Mouse (Mus musculus) forebrain, embryonic 12.5 days (tissue): ENCODE measurements at regions not wholly inside any gene's neighbourhood (a gene's known extent, or its start where the extent isn't known, plus 50 kb on each side); places are given as distances from the start of the nearest gene placed in this dataset.
"Not testable (repeated sequence)": the region's sequence is repeated elsewhere in the genome, so short reads cannot be mapped to it uniquely, and the experiment has no call there.

Source experiments
- ATAC-seq: fragments of 200-750 bp; cut with Nextera tagmentation; 2 replicates; pipeline ENCODE4 v1.8.0; 2017; ENCODE audit warnings: moderate TSS enrichment; ENCODE audit not compliant: low FRiP score
- H3K27ac ChIP-seq: fragments of 300-500 bp; sonication (generic); 2 replicates; pipeline ENCODE4 v1.5.1; 2016; ENCODE audit warnings: mild to moderate bottlenecking
- H3K27me3 ChIP-seq: fragments of 300-500 bp; sonication (generic); 2 replicates; pipeline ENCODE4 v1.6.1; 2016; ENCODE audit warnings: mild to moderate bottlenecking
- H3K36me3 ChIP-seq: fragments of 300-500 bp; sonication (generic); replicated peaks from 2 replicates; pipeline ENCODE4 v1.6.1; 2016; ENCODE audit warnings: mild to moderate bottlenecking
- H3K4me1 ChIP-seq: fragments of 300-500 bp; sonication (generic); 2 replicates; pipeline ENCODE4 v1.6.1; 2016
- H3K4me2 ChIP-seq: fragments of 300-500 bp; sonication (generic); 2 replicates; pipeline ENCODE4 v1.6.1; 2016; ENCODE audit warnings: mild to moderate bottlenecking, moderate library complexity
- H3K4me3 ChIP-seq: fragments of 300-500 bp; sonication (generic); replicated peaks from 2 replicates; pipeline ENCODE4 v1.5.1; 2016; ENCODE audit warnings: mild to moderate bottlenecking
- H3K9ac ChIP-seq: fragments of 300-500 bp; sonication (generic); 2 replicates; pipeline ENCODE4 v1.6.1; 2016; ENCODE audit warnings: mild to moderate bottlenecking
- H3K9me3 ChIP-seq: fragments of 300-500 bp; sonication (generic); 2 replicates; pipeline ENCODE4 v1.6.1; 2016
- WGBS: fragments of 180-500 bp; shearing (Covaris S2); methylation state at CpG from one replicate; pipeline ENCODE4 v1.1.7; 2016; 5-methylcytosine and 5-hydroxymethylcytosine counted together

DNA sequence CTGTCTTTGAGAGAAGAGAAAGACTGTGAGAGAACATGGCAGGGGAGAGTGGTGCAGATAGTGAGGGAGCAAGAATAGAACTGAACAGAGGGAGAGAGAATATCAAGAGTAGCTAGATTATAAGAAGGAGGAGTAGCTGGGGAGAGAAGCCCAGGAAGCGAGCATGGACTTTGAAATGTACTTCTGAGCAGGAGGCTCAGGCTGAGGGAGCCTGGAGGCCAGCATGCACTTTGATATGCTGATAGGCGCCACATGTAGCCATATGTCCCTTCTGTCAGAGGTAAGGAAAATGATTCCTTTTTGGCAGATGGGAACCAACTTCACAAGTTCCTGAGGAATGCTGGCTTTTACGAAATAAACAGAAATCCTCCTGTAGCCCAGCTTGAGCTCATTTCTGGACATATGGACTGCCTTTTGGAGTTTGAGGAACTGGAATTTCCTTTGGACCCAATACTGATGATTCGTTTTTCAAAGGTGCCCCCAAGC is 126.9 kb upstream of the Syt13 start:
- no peak for ATAC-seq
- Histone ChIP-seq H3K9me3 (no peaks in the 10 kb centered on the region), H3K9ac (no peak overlapping the region), H3K4me1 (no peaks in the 10 kb centered on the region), H3K4me2 (no peak overlapping the region), H3K27me3 (no peaks in the 10 kb centered on the region), H3K36me3 (no peaks in the 10 kb centered on the region), H3K4me3 (no peak overlapping the region), H3K27ac (no peak overlapping the region)
- WGBS: 79% methylated on average over 4 of the region's 4 CpGs

DNA sequence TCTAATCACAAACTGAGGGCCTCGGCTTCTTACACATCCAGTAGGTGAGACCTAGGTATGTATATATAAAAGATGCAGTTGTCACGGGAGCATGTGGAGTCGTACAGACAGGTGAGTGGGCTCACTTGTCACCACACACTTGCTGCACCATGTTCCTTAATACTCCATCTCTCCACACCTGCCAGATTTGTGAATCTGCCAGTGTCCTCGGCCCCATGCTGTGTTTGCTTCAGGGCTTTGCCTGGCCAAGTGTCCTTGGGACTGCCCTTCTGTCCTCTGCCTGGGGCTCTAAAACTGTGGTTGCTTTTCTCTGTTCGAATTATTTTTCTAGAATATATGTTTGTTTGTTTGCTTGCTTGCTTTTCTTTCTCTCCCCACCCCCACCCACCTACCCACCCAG is 126.0 kb upstream of the Syt13 start:
- no peak overlapping the region for H3K4me3 ChIP-seq
- H3K4me1 ChIP-seq: no peaks in the 10 kb centered on the region
- 87% methylated on average over 5 of the region's 5 CpGs for WGBS
- no peaks in the 10 kb centered on the region for H3K27me3 ChIP-seq
- no peak overlapping the region for H3K27ac ChIP-seq
- no peak overlapping the region for H3K9ac ChIP-seq
- H3K4me2 ChIP-seq: no peak overlapping the region
- H3K9me3 ChIP-seq: no peaks in the 10 kb centered on the region
- no peaks in the 10 kb centered on the region for H3K36me3 ChIP-seq
- ATAC-seq: no peak

DNA sequence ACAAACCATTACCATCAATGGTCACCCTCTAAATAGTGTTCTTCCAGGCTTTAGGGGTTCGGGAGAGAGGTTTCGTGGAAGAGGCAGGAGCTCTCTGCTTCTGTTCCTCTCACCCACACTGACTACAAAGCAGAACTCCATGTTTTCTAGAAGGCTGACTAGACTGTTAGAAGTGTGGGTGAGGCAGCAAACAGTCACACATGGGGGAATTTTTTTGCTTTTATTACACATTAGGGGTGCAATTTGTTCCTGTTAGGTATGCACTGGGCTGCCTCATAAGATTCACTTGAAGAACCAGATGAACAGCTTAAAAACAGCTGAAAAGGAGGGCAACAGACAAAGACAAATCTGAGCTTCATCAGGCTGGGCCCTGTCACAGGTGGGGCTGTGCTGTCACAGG is 124.5 kb upstream of the Syt13 start:
- H3K4me3 ChIP-seq: no peak overlapping the region
- WGBS: 94% methylated on average over 2 of the region's 2 CpGs
- no peak overlapping the region for H3K4me2 ChIP-seq
- no peaks in the 10 kb centered on the region for H3K27me3 ChIP-seq
- H3K9me3 ChIP-seq: no peaks in the 10 kb centered on the region
- H3K4me1 ChIP-seq: no peaks in the 10 kb centered on the region
- H3K36me3 ChIP-seq: no peaks in the 10 kb centered on the region
- no peak overlapping the region for H3K27ac ChIP-seq
- H3K9ac ChIP-seq: no peak overlapping the region
- no peak for ATAC-seq

DNA sequence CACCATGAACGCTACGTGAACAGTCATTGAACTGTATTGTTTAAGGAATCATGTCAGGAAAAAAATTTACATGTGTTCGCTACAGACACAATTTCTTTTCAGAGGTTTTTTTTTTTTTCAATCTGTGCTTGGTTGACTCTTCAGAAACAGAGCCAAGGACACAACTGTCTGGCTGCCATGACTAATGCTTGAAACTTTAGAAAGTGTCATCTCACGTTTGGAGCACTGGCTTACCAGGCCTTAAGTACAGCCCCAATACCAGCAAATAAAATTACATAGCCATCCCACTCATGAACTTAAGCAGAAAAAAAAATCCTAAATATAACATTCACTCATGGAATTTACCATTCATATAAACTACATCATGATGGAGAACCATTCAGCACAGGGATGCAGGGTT is 115.1 kb upstream of the Syt13 start:
- WGBS: 95% methylated on average over 4 of the region's 4 CpGs
- no peak for ATAC-seq

DNA sequence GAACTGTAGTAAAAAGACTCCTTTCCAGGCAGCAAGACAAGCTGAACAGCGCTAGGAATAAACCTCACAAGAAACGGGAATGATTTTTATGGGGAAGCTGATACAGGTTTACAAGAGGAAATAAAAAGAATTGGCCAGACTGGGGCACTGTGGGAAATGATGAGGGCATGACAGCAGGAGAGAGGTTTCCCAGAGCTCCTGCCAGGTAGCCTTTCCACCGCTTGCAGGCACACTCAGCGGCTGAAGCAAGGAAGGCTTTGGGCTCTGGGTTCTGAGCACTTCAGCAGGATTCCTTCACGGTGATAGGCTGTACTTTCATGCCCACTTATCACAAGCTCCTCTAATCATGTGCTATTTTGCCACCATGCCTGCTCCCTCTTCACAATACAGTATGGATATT is 114.2 kb upstream of the Syt13 start:
- Histone ChIP-seq H3K27ac (no peak overlapping the region), H3K4me1 (peaks cover 2% of the 10 kb centered on the region), H3K4me3 (no peak overlapping the region), H3K9me3 (no peaks in the 10 kb centered on the region), H3K36me3 (no peaks in the 10 kb centered on the region), H3K9ac (no peak overlapping the region), H3K4me2 (no peak overlapping the region), H3K27me3 (no peaks in the 10 kb centered on the region)
- 81% methylated on average over 5 of the region's 5 CpGs for WGBS
- ATAC-seq: no peak

More for the DNA sequence above, 115.1 kb upstream of the Syt13 start:
- Histone ChIP-seq H3K4me1 (no peaks in the 10 kb centered on the region), H3K36me3 (no peaks in the 10 kb centered on the region), H3K4me2 (no peak overlapping the region), H3K9ac (no peak overlapping the region), H3K9me3 (no peaks in the 10 kb centered on the region), H3K4me3 (no peak overlapping the region), H3K27me3 (no peaks in the 10 kb centered on the region), H3K27ac (no peak overlapping the region)

DNA sequence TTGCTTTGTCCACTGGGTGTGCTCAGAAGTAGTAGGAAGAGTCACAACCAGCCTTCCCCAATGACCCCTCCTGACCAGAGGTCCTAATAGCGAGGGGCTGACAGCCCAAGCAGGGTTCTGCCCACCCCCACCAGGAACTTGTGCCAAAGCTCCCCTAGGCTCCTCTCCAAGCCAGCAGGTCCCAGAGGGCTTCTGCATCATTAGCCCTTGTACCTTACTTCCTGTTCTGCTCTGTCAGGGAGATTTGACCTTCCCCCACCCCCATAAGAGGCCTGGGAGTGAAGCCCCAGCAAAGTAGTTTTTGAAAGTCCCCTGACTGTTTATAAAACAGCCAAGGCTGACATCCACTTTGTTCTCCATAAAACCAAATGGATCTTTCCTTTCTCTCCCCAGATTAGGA is 110.0 kb upstream of the Syt13 start:
- 0 out of 2 replicates have a peak, but pooled peaks cover 10% of the 10 kb centered on the region for H3K27me3 ChIP-seq
- no peak overlapping the region for H3K27ac ChIP-seq
- peaks cover 43% of the 10 kb centered on the region for H3K4me1 ChIP-seq
- no peaks in the 10 kb centered on the region for H3K36me3 ChIP-seq
- no peaks in the 10 kb centered on the region for H3K9me3 ChIP-seq
- H3K4me3 ChIP-seq: no peak overlapping the region
- no peak overlapping the region for H3K9ac ChIP-seq
- no peak for ATAC-seq
- H3K4me2 ChIP-seq: no peak overlapping the region
- 76% methylated on average over 1 of the region's 1 CpGs for WGBS

DNA sequence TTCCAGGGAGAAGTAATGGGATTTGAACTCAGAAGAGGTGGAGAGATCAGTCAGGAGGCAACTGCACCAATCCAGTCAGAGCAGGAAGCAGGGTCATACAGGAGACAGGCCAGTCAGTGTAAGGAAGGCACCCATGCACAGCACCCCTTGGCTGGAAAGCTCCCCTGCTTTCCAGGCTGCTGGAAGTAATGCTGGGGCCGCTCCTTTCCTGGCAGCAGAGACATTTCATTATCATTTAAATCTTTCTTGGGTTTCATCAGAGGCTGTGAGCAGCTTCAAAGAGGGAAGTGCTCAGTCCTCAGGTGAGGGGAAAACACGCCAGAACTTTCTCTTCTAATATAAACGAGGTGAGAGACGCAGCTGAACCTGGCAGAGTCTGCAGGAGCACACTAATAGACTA is 109.1 kb upstream of the Syt13 start:
- Histone ChIP-seq H3K4me2 (no peak overlapping the region), H3K9ac (no peak overlapping the region), H3K27me3 (0 out of 2 replicates have a peak, but pooled peaks cover 10% of the 10 kb centered on the region), H3K27ac (peak overlapping the region; percentile 79), H3K36me3 (no peaks in the 10 kb centered on the region), H3K4me3 (no peak overlapping the region), H3K9me3 (no peaks in the 10 kb centered on the region), H3K4me1 (peaks cover 43% of the 10 kb centered on the region)
- no peak for ATAC-seq
- WGBS: 36% methylated on average over 4 of the region's 4 CpGs

DNA sequence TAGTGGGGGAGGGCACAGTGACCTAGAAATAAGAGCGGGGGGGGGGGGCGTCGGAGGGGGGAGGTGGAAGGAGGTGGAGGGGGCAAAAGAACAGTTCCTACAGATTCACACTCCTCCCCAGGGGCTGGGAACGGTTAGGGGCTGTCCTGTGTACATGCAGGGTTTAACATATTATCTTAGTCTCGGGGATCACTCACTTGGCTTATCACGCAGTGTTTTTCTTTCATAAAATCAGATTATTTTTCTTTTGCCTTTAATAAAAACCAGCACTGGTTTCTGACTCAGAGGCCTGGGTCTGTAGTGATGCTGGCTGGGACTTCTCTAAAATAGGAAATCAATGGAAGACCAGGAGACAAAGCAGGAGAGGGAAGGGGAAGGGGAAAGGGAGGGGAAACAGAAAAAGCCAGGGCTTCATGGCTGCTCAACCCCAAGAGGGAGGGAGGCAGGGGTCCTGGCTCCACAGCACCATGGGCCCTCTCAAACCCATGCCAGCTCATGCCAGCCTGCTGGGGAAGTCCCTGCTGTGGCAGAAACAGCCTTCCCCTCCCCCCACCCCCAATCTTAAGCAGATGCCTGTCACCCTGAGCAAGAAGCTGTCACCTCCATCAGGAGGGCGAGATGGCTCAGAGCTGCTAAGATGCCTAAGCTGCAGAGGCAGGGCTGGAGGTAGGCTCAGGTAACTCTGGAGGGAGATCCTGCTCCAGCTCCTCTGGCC is 108.3 kb upstream of the Syt13 start:
- H3K9ac ChIP-seq: no peak overlapping the region
- ATAC-seq: peak; percentile 36

DNA sequence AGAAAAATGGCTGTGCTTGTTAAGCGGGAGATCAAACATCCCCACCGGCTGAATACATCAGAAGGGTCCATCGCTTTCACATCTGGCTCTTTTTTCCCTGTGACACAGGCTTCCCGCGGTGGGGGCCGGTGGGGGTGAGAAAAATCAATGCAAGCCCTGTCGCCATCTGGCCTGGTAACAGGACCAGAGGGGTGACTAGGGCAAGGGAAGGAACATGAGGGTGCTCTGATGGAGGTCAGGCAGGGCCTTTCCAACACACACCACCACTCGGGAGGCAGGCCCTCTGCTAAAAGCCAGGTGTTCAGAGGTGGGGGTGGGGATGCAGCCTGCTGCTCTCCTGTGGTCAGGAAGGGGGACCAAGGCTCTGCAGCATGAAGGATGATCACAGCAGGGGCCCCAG is 107.5 kb upstream of the Syt13 start:
- ATAC-seq: no peak
- Histone ChIP-seq H3K27me3 (0 out of 2 replicates have a peak, but pooled peaks cover 10% of the 10 kb centered on the region), H3K9me3 (no peaks in the 10 kb centered on the region), H3K4me2 (no peak overlapping the region), H3K36me3 (no peaks in the 10 kb centered on the region), H3K9ac (no peak overlapping the region), H3K27ac (peak overlapping the region; percentile 79), H3K4me1 (peaks cover 43% of the 10 kb centered on the region), H3K4me3 (no peak overlapping the region)
- 8% methylated on average over 8 of the region's 8 CpGs for WGBS

More for the DNA sequence above, 108.3 kb upstream of the Syt13 start:
- Histone ChIP-seq H3K4me2 (no peak overlapping the region), H3K4me1 (peaks cover 43% of the 10 kb centered on the region), H3K4me3 (no peak overlapping the region), H3K27ac (peak overlapping the region; percentile 79), H3K9me3 (no peaks in the 10 kb centered on the region), H3K36me3 (no peaks in the 10 kb centered on the region), H3K27me3 (0 out of 2 replicates have a peak, but pooled peaks cover 10% of the 10 kb centered on the region)
- 27% methylated on average over 7 of the region's 7 CpGs for WGBS

DNA sequence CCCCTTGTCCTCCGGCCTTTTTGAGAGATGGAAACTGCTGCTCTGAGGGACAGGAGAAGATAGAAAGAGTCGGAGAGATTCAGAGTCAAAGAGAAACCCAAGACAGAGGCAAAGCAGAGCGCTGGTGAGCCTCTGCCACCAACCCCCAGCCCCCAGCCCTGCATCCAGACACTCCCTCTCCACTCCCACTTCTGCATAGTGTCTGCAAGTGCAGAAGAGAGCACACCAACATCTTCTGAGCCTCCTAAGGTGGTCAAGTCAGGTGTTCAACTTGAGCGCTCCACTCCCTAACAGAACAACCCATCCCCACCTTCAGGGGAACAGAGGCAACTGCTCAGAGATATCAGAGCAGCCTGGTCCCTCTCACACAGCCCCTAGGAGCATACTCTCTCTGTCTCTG is 106.8 kb upstream of the Syt13 start:
- Histone ChIP-seq H3K27me3 (peaks cover 10% of the 10 kb centered on the region; the same call in 1 of the 2 replicates), H3K9me3 (no peaks in the 10 kb centered on the region), H3K4me1 (peaks cover 44% of the 10 kb centered on the region), H3K4me3 (no peak overlapping the region), H3K4me2 (no peak overlapping the region), H3K36me3 (no peaks in the 10 kb centered on the region), H3K9ac (no peak overlapping the region), H3K27ac (peak overlapping the region; percentile 79)
- 88% methylated on average over 4 of the region's 4 CpGs for WGBS
- ATAC-seq: no peak

DNA sequence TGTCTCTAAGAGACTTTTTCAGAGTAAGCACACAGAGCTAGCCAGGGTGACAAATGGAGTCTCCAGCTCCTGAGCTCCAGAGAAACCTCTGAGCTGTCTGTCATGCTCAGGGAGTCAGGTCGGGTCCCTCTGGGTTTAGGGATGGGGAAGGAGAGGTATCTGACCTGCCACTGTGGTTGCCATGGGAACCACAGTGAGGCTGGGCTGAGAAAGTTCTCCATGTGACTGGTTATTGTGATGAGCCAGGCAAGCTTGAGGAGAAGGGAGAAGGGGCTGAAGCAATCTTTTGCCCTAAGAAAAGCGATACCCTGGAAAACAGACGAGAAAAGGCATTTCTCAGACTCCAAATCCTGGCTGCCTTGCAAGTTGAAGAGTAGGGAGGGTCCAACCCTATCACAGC is 105.7 kb upstream of the Syt13 start:
- no peak overlapping the region for H3K4me3 ChIP-seq
- H3K4me1 ChIP-seq: peaks cover 50% of the 10 kb centered on the region
- ATAC-seq: no peak
- H3K9ac ChIP-seq: no peak overlapping the region
- H3K36me3 ChIP-seq: no peaks in the 10 kb centered on the region
- 16% methylated on average over 3 of the region's 3 CpGs for WGBS
- H3K4me2 ChIP-seq: no peak overlapping the region
- H3K27ac ChIP-seq: no peak overlapping the region
- no peaks in the 10 kb centered on the region for H3K9me3 ChIP-seq
- peaks cover 10% of the 10 kb centered on the region; the same call in 1 of the 2 replicates for H3K27me3 ChIP-seq

DNA sequence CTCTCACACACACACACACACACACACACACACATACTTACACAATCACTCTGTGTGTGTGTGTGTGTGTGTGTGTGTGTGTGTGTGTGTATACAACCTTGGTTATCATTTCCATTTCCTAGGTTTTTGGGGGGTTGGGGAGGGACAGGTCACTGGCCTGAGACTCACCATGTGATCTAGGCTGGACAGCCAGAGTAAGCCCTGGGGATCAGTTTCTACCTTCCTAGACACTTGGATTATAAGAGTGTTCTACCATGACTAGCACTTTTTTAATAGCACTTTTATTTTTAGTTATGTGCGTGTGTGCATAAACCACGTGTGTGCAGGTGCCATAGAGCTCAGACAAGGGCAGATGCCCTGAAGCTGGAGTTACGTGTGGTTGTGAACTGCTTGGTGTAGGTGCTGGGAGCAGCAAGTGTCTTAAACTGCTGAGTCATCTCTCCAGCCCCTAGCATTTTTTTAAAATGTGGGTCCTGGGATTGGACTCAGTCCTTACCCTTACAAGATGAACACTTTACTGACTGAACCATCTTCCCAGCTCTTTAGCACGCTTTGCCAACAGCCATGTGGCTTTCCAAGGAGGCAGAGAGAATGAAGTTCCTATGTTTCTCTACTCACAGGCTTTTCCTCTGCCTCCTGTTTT is 105.1 kb upstream of the Syt13 start:
- H3K4me2 ChIP-seq: no peak overlapping the region
- H3K9ac ChIP-seq: no peak overlapping the region
- peaks cover 10% of the 10 kb centered on the region; the same call in 1 of the 2 replicates for H3K27me3 ChIP-seq
- no peak overlapping the region for H3K27ac ChIP-seq
- no peaks in the 10 kb centered on the region for H3K9me3 ChIP-seq
- no peak for ATAC-seq
- H3K4me1 ChIP-seq: peaks cover 50% of the 10 kb centered on the region
- no peaks in the 10 kb centered on the region for H3K36me3 ChIP-seq
- no peak overlapping the region for H3K4me3 ChIP-seq
- WGBS: 85% methylated on average over 4 of the region's 4 CpGs

DNA sequence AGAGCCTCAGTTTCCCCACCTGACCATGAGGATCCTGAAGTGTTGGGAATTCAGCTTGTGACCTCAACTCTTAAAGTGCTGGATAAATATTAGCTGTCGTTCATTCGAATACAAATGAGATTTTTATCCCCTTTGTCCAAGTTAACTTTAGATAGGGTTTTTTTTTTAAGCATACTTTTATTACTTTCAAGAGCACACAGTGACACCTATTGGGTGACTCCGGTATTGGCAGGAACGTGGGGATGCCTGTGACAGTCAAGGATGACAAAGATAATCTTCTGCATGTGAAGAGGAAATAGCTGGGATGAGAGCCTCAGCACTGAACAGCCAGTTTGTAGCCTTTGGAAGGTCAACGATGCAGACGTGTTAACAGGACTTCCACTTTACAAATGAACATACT is 103.9 kb upstream of the Syt13 start:
- not testable (repeated sequence) for H3K36me3 ChIP-seq, H3K4me3 ChIP-seq, H3K9me3 ChIP-seq, ATAC-seq, H3K27me3 ChIP-seq, H3K27ac ChIP-seq, H3K9ac ChIP-seq, H3K4me2 ChIP-seq
- 11% methylated on average over 6 of the region's 6 CpGs for WGBS
- H3K4me1 ChIP-seq: peaks cover 45% of the 10 kb centered on the region
